Mouse (Mus musculus): ENCODE measurements around the gene Urad. TPM values are rescaled to one million over a fixed set of nuclear protein-coding genes. Genes with fewer than 3 reads are reported as not detected.

Urad gene
- polyA plus RNA-seq, 1 experiment from 2014 or later: not detected

DNA sequence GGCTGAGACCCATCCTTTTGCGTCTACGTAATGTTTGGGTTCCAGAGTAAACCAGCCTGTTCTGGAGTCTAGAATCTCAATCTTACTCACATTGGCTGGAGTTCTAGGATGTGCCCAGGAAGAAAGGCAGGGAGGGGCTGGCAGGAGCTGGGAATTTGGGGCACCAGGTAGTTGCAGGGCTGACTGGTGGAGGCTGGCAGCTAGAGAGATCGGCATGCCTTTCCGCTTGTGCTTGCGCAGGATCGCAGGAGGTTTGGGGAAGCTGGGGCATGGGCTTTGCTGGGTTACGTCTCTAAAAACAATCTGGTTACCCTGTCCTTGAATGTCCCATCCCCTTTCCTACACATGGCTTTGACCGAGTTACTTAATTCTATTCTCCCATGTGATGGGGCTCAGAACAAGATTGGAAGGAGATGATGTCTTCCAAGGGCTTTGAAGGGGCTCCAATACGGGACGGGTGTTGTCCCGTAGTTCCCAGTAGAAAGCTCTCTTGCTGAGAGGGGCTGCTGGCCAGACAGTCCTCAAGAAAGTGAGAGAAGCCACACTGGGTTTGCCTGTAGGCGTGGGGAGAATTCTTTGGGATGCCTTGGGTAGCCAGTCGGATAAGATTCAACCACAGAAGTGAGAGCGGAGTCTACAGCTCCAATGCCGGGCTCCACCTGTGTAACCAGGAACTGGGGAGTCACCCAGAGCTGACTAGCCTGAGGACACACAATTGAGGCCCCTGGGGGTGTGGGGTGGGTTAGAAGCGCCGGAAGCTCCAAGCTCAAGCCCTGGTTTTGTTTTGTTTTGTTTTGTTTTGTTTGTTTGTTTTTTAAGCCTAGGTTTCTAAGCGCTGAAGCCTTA lies 45.3 kb downstream of the Urad start:
- Histone ChIP-seq H3K9me3 (ENCODE audit: control insufficient read depth, low read length) (no peaks in the 10 kb centered on the region), H3K9ac (replicated peaks; ENCODE audit: low read length) (no peak overlapping the region), H3K27ac (replicated peaks; ENCODE audit: low read depth, low read length) (no peak overlapping the region), H3K4me3 (replicated peaks; ENCODE audit: low read depth, low read length) (no peak overlapping the region), H3K27me3 (ENCODE audit: control insufficient read depth, insufficient read depth, low read length) (peaks cover 92% of the 10 kb centered on the region), H3K4me2 (ENCODE audit: low read length) (no peak overlapping the region), H3K4me1 (ENCODE audit: control insufficient read depth, insufficient read depth, low read length) (no peaks in the 10 kb centered on the region), H3K36me3 (ENCODE audit: control insufficient read depth, insufficient read depth, low read length) (no peaks in the 10 kb centered on the region)
- WGBS: 2% methylated on average over 18 of the region's 18 CpGs
- no peak for ATAC-seq (ENCODE audit: low FRiP score, low TSS enrichment)
- no peak for DNase-seq

DNA sequence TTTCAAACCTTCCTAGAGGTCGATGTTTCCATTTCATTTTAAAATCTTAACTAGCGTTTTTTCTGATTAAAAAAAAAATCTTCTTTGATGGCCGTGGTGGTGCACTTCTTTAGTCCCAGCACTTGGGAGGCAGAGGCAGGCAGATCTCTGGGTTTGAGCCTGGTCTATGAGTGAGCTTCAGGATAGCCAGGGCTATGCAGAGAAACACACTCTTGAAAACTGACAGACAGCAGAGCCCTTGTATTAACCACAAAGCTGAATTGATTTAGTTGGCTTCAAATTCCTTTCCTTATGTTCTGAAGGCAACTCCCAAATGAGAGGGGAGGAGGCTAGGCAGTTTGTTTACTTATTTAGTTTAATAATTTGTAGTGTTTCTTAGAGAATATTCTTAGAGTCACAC lies 46.5 kb downstream of the Urad start:
- Histone ChIP-seq H3K4me2 (ENCODE audit: low read length) (no peak overlapping the region), H3K9me3 (ENCODE audit: control insufficient read depth, low read length) (no peaks in the 10 kb centered on the region), H3K27ac (replicated peaks; ENCODE audit: low read depth, low read length) (no peak overlapping the region), H3K27me3 (ENCODE audit: control insufficient read depth, insufficient read depth, low read length) (peaks cover 98% of the 10 kb centered on the region), H3K36me3 (ENCODE audit: control insufficient read depth, insufficient read depth, low read length) (no peaks in the 10 kb centered on the region), H3K4me1 (ENCODE audit: control insufficient read depth, insufficient read depth, low read length) (no peaks in the 10 kb centered on the region), H3K4me3 (replicated peaks; ENCODE audit: low read depth, low read length) (no peak overlapping the region), H3K9ac (replicated peaks; ENCODE audit: low read length) (no peak overlapping the region)
- ATAC-seq (ENCODE audit: low FRiP score, low TSS enrichment) (no peak), DNase-seq (no peak)
- WGBS: 14% methylated on average over 3 of the region's 3 CpGs

DNA sequence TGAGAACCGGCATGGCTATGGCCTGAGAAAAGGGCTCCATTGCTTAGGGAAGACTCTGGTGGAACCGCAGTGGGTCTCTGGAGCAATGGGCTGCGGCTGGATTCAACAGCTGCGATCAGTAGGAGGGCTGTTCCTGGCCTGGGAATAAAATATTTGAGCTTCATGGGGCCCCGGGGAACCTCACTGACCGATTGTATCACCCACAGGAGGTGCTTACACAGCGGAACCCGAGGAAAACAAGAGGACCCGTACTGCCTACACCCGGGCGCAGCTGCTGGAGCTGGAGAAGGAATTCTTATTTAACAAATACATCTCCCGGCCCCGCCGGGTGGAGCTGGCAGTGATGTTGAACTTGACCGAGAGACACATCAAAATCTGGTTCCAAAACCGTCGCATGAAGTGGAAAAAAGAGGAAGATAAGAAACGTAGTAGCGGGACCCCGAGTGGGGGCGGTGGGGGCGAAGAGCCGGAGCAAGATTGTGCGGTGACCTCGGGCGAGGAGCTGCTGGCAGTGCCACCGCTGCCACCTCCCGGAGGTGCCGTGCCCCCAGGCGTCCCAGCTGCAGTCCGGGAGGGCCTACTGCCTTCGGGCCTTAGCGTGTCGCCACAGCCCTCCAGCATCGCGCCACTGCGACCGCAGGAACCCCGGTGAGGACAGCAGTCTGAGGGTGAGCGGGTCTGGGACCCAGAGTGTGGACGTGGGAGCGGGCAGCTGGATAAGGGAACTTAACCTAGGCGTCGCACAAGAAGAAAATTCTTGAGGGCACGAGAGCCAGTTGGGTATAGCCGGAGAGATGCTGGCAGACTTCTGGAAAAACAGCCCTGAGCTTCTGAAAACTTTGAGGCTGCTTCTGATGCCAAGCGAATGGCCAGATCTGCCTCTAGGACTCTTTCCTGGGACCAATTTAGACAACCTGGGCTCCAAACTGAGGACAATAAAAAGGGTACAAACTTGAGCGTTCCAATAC lies 47.8 kb downstream of the Urad start:
- H3K4me3 ChIP-seq (replicated peaks; ENCODE audit: low read depth, low read length): no peak overlapping the region
- no peaks in the 10 kb centered on the region for H3K36me3 ChIP-seq (ENCODE audit: control insufficient read depth, insufficient read depth, low read length)
- H3K4me1 ChIP-seq (ENCODE audit: control insufficient read depth, insufficient read depth, low read length): no peaks in the 10 kb centered on the region
- no peak overlapping the region for H3K4me2 ChIP-seq (ENCODE audit: low read length)
- no peak for DNase-seq
- no peak overlapping the region for H3K9ac ChIP-seq (replicated peaks; ENCODE audit: low read length)
- peaks cover 98% of the 10 kb centered on the region for H3K27me3 ChIP-seq (ENCODE audit: control insufficient read depth, insufficient read depth, low read length)
- 1% methylated on average over 48 of the region's 48 CpGs for WGBS
- H3K27ac ChIP-seq (replicated peaks; ENCODE audit: low read depth, low read length): no peak overlapping the region
- no peaks in the 10 kb centered on the region for H3K9me3 ChIP-seq (ENCODE audit: control insufficient read depth, low read length)
- no peak for ATAC-seq (ENCODE audit: low FRiP score, low TSS enrichment)

DNA sequence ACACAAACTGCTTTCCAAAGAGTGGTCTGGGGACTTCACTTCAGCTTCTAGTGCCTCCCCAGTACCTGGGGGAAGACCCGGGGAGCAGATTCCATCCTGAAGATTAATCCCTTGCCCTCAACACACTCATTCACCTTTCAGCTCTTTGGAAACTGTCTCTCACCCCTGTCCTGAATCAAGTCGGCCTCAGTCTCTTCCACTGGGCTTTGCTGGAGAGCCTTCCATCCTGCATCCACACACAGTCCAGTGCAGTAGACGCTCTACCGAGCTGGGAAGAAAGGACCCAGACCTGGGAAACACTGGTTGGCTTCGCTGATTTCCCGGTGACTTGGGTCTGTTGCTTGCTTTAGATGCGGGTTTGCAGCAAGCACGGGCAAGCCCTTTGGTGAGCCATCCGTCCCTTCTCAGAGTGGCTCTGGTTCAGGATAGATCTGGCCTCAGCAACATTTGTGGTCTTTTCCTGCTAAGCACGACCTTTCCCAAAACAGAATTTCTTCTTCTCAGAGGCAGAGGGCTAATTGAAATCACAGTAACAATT lies 49.4 kb downstream of the Urad start:
- Histone ChIP-seq H3K4me1 (ENCODE audit: control insufficient read depth, insufficient read depth, low read length) (no peaks in the 10 kb centered on the region), H3K36me3 (ENCODE audit: control insufficient read depth, insufficient read depth, low read length) (no peaks in the 10 kb centered on the region), H3K4me3 (replicated peaks; ENCODE audit: low read depth, low read length) (no peak overlapping the region), H3K4me2 (ENCODE audit: low read length) (no peak overlapping the region), H3K27me3 (ENCODE audit: control insufficient read depth, insufficient read depth, low read length) (peaks cover 100% of the 10 kb centered on the region), H3K9ac (replicated peaks; ENCODE audit: low read length) (no peak overlapping the region), H3K27ac (replicated peaks; ENCODE audit: low read depth, low read length) (no peak overlapping the region), H3K9me3 (ENCODE audit: control insufficient read depth, low read length) (no peaks in the 10 kb centered on the region)
- WGBS: 2% methylated on average over 10 of the region's 10 CpGs
- DNase-seq (no peak), ATAC-seq (ENCODE audit: low FRiP score, low TSS enrichment) (no peak)

DNA sequence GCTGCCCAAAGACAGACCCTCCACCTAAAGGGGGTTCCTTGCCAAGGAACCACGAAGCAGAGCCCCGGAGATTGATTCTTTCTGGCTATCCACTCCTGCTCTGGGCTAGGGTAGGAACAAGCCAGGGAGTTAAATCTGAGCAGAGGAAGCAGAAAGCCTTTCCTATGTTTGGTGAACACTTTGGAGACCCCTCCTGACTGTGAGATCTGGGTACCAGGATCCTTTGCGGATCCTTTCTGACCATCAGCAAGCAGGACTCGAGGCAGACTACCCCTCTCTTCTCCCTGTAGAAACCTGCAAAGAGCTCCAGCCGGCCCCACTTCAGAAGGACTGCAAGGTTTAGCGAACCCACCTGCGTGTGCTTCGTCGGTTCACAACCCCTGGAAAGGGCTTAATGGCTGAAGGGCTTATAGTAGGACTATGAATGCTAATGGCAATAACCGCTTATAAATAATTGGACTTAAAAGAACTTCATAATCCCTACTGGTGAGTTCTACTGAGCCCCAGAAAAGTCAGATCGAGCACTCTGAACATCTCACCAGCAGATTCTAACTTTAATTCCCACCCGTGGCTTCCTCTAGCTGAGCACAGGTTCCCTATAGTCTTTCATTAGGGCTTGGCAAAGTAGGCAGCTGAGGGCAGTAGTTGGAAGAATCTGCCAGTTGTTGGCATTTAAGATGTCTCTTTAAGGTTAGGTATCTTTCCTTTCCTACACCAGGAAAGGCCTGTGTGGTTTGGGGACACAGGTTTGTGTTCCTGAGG lies 50.0 kb downstream of the Urad start:
- H3K9ac ChIP-seq (replicated peaks; ENCODE audit: low read length): no peak overlapping the region

DNA sequence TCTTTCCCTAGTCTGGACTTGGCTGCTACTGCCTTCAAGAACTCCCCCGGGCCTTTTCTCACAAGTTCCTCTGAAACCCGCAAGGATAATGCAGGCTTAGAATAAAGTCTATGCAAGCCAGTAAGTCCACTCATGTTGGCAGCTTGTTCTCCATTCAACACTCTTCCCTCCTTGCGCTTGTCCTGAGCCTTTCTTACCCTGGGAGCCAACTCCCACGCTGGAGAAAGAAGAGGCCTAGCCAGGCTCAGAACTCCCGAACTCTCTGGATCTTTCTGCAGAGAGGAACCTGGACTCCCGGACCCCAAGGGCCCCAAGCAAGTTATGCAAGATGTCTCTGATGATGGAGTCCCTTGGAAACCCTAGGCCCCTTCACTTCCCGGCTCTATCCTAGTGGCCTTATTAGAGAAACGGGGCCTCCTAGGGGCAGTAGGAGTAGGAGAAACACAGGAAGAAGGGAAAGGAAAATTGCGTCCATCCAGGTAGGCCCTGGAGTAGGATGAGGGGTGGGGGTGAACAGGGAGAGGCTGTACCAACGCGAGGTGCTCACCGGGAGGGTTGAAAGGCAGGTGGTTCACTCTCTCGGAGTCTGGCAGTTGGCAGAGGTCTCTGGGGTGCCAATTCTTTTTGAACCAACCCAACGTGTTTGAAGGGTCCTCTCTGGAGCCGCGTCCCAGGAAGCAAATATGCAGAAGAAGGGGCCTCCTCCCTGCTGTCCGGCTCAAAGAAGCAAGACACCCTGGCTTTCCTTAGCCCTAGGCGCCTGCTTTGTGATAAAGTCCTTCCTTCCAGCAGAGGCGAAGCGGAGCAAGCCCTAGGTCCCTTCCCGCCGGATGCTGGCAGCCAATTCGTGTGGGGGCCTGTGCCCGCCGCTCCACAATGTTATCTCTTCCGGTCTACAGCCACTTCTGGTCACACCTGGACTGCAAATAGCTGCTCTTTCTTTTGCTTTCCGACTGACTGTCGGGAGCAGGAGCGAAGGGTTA lies 51.3 kb downstream of the Urad start:
- Histone ChIP-seq H3K36me3 (ENCODE audit: control insufficient read depth, insufficient read depth, low read length) (no peaks in the 10 kb centered on the region), H3K4me1 (ENCODE audit: control insufficient read depth, insufficient read depth, low read length) (no peaks in the 10 kb centered on the region), H3K4me2 (ENCODE audit: low read length) (no peak overlapping the region), H3K9ac (replicated peaks; ENCODE audit: low read length) (no peak overlapping the region), H3K27me3 (ENCODE audit: control insufficient read depth, insufficient read depth, low read length) (peaks cover 100% of the 10 kb centered on the region), H3K4me3 (replicated peaks; ENCODE audit: low read depth, low read length) (no peak overlapping the region), H3K9me3 (ENCODE audit: control insufficient read depth, low read length) (no peaks in the 10 kb centered on the region), H3K27ac (replicated peaks; ENCODE audit: low read depth, low read length) (no peak overlapping the region)
- 2% methylated on average over 29 of the region's 29 CpGs for WGBS
- DNase-seq (no peak), ATAC-seq (ENCODE audit: low FRiP score, low TSS enrichment) (no peak)

More for the DNA sequence above, 50.0 kb downstream of the Urad start:
- Histone ChIP-seq H3K27me3 (ENCODE audit: control insufficient read depth, insufficient read depth, low read length) (peaks cover 100% of the 10 kb centered on the region), H3K36me3 (ENCODE audit: control insufficient read depth, insufficient read depth, low read length) (no peaks in the 10 kb centered on the region), H3K4me3 (replicated peaks; ENCODE audit: low read depth, low read length) (no peak overlapping the region), H3K4me1 (ENCODE audit: control insufficient read depth, insufficient read depth, low read length) (no peaks in the 10 kb centered on the region), H3K27ac (replicated peaks; ENCODE audit: low read depth, low read length) (no peak overlapping the region), H3K4me2 (ENCODE audit: low read length) (no peak overlapping the region), H3K9me3 (ENCODE audit: control insufficient read depth, low read length) (no peaks in the 10 kb centered on the region)
- DNase-seq (no peak), ATAC-seq (ENCODE audit: low FRiP score, low TSS enrichment) (no peak)
- 1% methylated on average over 12 of the region's 12 CpGs for WGBS

DNA sequence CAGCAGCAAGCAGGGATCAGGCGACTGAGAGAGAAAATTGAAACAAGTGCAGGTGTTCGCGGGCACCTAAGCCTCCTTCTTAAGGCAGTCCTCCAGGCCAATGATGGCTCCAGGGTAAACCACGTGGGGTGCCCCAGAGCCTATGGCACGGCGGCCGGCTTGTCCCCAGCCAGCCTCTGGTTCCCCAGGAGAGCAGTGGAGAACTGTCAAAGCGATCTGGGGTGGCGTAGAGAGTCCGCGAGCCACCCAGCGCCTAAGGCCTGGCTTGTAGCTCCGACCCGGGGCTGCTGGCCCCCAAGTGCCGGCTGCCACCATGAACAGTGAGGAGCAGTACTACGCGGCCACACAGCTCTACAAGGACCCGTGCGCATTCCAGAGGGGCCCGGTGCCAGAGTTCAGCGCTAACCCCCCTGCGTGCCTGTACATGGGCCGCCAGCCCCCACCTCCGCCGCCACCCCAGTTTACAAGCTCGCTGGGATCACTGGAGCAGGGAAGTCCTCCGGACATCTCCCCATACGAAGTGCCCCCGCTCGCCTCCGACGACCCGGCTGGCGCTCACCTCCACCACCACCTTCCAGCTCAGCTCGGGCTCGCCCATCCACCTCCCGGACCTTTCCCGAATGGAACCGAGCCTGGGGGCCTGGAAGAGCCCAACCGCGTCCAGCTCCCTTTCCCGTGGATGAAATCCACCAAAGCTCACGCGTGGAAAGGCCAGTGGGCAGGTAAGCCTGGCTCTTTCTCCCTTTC lies 52.1 kb downstream of the Urad start, which contains the start of gene Pdx1:
Pdx1 (plus strand) TSS at position 34 of the 747 bp plus-strand sequence.
- Histone ChIP-seq H3K9ac (replicated peaks; ENCODE audit: low read length) (no peak within 1 kb of the TSS), H3K27ac (replicated peaks; ENCODE audit: low read depth, low read length) (no peak within 1 kb of the TSS), H3K9me3 (ENCODE audit: control insufficient read depth, low read length) (no peaks in the 10 kb centered on the region), H3K4me2 (ENCODE audit: low read length) (no peak within 1 kb of the TSS), H3K4me3 (replicated peaks; ENCODE audit: low read depth, low read length) (no peak within 1 kb of the TSS), H3K36me3 (ENCODE audit: control insufficient read depth, insufficient read depth, low read length) (no peaks in the 10 kb centered on the region), H3K4me1 (ENCODE audit: control insufficient read depth, insufficient read depth, low read length) (no peaks in the 10 kb centered on the region), H3K27me3 (ENCODE audit: control insufficient read depth, insufficient read depth, low read length) (peaks cover 98% of the 10 kb centered on the region)
- ATAC-seq (ENCODE audit: low FRiP score, low TSS enrichment) (no peak), DNase-seq (peak; percentile 13)
- 1% methylated on average over 44 of the region's 44 CpGs for WGBS

Data from midbrain, embryonic 14.5 days (tissue).